Mouse (Mus musculus) CD4-positive, CD25-positive, alpha-beta regulatory T cell, adult 4 months (primary cell): Measurements from ENCODE around the gene Grk6. TPM values are rescaled to one million over a fixed set of nuclear protein-coding genes. Genes with fewer than 3 reads are reported as not detected.

ENCODE experiments used
- ATAC-seq: one replicate; pipeline ENCODE4 v1.8.0; 2017
- polyA plus RNA-seq, 2 experiments: library from polyadenylated mRNA; unstranded; fragments of 100-300 nt; shearing (Covaris generic); gene quantifications; one replicate each; pipeline ENCODE4 v1.2.1; 2017

Gene Grk6
- polyA plus RNA-seq, 2 experiments from 2014 or later, result 26.4 to 36.7 TPM

DNA sequence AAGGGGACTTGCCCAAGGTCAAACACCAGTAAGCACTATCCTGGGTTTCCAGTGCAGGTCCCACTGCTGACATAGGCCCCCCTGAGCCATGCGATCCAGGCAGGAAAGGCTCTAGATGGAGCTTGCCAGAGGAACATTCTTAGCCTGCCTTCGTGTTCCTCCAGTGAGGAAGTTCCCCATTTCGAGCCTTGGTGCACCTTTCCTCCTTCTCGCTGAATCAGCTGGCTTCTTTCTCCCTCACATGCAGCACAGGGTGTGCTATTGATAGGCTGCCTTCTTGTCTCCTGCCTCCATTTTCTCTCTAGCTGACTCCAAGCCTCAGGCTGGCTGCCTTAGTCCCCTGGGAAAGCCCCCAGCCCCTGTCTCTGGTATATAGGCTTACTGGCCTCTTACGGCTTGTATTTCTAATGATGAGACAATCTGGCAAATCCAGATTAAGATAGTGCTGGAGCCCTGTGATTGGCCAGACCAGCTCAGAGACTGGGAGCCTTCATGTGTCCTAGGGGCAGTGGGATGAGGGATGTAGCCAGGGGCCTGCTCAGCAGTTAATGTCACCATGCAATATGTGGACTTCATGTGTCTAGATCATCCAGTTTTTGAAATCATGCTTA is 21.1 kb downstream of the Grk6 start:
- no peak for ATAC-seq

DNA sequence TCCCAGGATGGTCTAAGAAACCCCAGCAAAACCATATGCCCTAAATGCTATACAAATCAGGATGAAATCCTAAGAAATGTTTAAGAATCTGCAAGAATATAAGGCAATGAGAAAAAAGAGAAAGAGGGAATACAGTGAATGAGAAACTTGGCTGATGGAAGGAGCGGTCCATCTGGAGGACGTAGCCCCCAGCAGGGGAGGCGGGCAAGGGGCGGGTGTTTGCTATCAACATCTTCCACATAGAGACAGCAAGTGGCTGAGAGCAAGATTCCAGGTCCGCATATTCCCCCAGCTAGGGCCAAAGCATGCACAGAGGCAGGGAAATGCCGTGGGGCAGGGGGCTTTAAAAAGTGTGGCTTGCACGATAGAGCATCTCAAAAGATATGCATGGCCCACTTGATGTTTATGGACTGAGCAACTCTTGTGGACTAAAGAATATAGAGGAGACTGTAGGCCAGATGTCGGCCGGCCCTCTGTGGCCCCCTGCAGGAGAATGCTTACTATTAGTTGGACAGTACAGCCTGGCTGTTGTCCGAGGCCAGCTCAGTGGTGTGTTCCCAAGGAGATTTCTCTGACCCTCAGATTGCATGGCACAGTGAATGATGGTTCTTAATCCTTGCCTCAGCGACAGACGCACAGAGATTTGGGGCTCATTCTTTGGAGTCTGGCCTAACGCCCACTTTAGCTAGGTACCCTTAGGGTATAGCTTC is 24.1 kb downstream of the Grk6 start:
- no peak for ATAC-seq

DNA sequence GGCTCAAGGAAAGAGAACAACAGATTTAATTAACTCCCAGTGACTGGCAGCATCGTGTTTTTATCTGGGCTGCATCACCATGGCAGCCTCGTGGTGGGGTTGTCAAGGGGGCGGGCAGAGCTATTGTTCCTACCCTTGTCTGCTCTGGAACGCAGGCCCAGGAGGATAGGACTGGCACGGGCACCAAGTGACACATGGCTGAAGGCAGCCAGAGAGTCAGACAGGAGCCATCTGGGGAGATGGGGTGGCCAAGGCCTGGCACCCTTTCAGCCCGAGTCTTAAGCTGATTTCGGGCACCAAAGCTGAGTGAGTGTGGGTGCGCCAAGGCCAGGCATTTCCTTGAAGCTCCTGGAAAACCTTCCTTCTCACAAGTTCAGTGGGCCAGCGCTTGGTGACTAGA is 25.5 kb downstream of the Grk6 start:
- ATAC-seq, result no peak

DNA sequence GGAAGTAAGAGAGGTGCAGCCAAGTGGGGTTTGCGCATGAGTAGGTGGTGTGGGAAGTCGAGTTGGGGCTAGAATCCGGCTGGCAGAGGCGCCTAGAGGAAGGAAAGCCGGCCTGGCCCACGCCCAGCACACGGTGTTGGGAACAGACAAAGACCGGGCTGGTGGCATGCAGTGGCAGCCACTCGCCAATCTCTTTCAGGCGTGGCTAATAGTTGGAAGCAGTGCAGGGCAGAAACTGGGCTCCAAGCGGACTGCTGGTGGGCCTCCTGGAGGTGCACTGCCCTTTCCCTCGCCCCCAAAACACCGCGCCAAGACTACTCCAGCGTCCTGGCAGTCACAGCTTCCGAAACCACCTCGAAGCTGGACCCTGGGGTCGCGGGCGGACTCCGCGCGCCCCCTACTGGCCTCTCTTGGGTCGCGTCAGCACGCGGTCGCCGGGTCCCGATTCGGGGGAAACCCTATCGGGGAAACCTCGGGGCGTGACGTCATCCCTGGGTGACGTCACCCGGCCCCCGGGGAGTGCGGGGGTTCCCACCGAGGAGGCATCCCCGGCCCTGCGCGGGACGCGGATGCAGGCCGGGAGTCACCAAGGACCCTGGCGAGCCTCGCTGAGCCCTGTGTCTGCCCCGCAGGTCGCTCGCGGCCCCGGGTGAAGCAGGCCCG is 26.4 kb downstream of the Grk6 start:
- peak; percentile 71 for ATAC-seq

DNA sequence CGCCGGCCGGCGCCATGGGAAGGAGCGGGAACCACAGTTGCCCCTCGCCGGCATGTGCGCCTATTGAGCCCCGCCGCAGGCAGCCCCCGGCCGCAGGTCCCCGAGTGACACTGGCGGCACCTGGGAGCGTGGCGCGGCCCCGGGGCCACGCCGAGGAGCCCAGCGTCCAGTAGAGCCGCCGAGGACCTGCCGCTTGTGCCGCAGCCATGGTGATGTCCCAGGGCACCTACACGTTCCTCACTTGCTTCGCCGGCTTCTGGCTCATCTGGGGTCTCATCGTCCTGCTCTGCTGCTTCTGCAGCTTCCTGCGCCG is 26.9 kb downstream of the Grk6 start:
- peak; percentile 12 for ATAC-seq

DNA sequence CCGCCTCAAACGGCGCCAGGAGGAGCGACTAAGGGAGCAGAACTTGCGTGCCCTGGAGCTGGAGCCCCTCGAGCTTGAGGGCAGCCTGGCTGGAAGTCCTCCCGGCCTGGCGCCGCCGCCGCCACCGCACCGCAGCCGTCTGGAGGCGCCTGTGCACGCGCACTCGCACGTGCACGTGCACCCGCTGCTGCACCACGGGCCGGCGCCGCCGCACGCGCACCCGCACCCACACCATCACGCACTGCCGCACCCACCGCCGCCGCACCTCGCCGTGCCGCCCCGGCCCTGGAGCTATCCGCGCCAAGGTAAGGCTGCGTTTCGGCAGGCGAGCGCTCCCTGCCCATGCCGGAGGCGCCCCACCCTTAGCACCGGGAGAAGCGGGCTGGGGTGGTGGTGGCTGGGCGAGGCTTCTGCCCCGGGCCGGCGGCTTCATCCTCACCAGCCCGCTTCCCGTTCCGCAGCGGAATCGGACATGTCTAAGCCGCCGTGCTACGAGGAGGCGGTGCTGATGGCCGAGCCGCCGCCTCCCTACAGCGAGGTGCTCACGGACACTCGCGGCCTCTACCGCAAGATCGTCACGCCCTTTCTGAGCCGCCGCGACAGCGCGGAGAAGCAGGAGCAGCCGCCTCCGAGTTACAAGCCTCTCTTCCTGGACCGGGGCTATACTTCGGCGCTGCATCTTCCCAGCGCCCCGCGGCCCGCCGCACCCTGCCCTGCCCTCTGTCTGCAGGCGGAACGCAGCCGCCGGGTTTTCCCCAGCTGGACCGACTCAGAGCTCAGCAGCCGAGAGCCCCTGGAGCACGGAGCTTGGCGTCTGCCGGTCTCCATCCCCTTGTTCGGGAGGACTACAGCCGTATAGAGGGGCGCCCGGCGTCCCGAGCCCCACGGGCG is 27.5 kb downstream of the Grk6 start:
- peak; percentile 32 for ATAC-seq

DNA sequence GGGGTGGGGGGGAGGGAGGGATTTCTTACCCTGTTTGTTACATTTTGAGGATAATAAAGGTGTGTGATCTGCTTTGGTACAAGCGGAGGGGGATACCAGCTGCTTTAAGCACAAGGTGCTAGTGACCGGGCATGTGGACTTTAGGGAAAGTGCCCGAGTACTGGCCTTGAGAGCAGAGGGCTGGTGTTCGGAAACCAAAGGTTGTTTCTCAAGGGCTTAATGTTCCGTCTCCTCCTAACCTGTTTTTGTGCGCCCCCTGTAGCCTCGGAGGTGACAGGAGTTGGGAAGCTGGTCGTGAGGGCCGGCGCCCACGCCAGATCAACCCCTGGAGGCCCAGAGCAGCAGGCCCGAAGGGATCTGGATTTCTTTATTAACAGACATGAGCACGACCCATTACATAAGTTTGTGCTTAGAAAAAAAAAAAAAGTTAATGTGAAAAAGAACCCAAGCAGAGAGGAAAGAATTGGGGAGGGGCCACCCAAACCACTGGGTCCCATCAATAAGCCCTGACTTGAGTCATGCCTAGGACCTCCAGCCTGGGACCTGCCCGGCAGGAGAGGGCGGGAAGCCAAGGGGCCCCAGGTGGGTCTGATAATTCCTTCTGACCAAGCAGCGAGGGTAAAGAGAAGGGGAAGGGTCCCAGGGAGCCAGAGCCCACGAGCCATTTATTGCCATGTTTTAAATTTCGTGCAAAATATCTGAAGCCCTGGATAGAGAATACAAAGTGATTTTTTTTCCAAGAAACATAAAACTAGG is 28.4 kb downstream of the Grk6 start:
- no peak for ATAC-seq

DNA sequence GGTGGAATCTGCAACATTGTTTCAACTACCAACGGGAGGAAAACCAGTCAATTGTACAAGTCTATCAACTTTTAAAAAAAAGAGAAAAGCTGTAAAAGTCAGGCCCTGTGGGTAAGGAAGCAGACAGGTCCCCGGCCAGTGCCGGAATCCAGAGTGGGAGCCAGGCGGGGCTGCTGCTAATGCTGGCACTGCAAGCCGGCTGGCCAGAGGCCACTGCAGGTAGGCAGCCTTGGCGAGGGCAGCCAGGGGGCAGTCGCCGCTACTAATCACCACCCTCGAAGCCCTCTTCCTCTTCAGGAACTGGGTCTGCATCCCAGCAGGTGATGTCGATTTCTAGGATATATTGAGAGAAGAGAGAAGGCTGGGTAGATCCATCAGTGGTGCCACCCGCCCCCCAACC is 29.1 kb downstream of the Grk6 start:
- no peak for ATAC-seq

DNA sequence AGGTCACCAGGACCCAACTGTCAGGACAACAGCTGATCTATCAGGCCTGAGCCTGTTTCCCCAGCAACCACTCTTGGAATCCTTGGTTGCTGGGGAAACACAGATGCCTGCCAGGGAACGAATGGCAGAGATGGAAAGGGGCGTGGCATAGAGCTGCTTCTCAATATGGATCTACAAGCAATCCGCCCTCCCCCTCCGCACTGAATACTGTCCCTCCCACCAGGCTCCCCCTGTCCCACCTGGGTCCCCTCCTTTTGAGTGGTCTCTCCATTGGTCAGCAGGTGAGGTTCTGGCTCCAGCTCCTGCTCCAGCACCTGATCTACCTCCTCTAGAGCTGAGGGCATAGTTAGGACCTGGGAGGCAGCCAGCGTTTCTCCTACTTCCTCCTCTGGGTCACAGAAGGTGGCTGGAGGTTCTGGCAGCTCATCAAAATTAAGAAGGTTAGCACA is 29.8 kb downstream of the Grk6 start:
- no peak for ATAC-seq

DNA sequence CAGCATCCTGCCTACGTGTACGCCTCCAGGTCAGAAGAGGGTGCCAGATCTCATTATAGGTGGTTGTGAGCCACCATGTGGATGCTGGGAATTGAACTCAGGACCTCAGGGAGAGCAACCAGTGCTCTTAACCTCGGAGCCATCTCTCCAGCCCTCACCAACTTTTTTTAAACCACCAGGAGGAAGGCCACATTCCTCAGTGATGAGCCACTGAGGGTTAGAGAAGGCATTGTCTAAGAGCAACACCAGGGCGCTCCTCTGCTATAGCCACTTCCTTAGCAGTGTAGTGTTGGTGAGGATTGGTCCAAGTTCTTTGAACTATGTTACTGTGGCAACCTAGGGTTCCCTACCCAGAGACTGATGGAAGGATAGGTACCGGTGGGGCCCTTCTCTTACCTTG is 30.9 kb downstream of the Grk6 start:
- no peak for ATAC-seq

DNA sequence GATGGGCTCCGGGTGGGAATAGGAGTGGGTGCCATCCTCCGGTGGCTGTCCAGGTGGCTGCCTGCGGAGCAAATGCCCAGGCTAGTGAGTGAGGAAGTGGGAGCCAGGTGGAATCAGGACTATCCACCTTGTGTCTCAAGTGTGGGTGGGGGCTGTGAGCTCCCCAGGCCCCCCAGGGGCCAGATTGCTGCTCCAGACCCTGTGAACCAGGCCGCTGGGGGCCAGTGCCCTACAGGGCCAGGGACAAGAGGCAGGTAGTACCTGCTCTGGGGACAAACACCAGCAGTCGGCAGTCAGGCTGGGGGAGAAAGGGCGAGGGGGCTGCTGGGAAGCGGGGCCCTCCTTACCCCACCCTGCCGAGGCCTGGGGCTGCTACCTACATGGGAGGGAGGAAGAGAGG is 31.4 kb downstream of the Grk6 start:
- no peak for ATAC-seq

DNA sequence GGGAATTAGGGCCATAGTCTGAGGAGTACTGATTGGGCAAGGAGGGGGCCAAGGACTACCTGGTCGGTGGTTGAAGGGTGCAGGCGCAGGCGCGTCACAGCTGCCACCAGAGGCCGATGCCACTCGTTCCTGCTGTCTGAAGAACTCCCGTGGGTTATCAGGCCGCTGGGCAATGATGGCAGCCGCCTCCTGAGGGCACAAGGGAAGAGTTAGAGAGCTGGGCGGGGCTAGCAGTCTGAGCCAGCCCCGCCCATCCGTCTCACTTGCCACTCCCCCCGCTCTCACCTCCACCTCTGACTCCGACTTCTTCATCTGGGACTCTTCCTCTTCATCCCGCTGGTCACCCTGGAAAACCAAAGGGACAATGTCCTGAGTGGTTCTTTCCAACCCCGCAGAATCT is 32.6 kb downstream of the Grk6 start:
- no peak for ATAC-seq

DNA sequence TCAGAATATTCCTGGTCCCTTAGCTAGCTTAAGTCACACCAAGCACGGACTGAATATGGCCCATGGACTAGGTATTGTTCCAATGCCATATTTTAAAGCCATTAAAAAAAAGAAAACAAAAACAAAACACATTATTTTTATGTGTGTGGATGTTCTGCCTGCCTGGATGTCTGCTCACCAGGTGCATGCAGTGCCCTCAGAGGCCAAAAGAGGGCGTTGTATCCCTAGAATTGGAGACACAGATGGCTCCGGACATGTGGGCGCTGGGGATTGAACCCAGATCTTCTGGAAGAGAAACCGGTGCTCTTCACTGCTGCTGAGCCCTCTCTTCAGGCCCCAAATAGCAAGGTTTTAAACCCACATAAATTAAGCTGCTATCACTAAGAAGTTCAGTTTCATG is 33.2 kb downstream of the Grk6 start:
- no peak for ATAC-seq

DNA sequence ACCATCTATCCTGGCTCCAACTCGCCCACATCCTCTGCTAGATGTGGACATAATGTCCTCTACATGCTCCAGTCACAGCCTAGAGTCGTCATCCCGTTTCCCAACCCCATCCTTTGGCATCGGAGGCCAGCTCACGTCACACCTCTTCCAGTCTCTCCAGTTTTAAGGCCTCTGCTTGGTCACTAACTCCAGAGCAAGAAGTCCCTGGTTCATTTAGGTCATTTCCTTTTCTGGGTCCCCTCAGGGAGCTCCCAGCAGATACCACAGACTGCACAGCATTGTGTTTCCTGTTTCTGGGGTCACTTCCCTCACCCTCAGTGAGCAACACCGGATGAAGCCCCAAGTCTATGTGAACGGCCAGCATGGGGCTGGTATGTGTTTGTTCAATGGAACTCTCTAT is 34.1 kb downstream of the Grk6 start:
- ATAC-seq, result peak; percentile 56

DNA sequence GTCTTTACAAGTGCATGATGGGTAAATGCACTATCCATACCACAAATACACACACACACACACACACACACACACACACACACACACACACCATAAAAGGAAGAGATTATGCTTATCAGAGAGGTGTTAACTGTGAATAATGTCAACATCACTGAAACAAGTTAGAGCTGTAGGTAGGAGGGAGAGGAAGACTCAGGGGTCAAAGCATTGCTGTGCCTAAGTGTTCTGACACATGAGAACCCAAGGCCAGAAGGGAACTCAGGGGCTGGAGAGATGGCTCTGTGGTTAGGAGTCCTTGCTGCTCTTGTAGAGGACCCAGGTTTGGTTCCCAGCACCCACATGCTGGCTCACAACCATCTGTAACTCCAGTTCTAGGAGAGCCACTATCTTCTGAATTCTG is 35.1 kb downstream of the Grk6 start:
- ATAC-seq, result no peak

DNA sequence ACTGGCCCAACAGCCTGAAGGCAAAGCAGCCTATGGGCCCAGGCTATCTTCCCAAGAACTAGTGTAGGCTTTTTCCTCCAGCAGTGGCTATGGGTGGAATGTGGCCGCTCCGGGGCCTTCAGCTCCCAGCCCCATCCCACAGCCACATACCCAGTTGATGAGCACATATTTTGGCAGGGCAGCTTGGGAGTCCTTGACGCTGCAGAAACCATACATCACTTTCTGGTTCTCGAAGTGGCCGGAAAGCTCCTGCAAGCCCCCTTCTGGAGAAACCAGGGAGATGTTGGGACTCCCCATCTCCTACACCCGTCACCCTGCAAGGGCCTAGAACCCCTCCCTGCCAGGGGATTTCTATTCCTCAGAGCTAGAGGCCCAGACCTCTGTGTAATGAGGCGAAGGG is 37.7 kb downstream of the Grk6 start:
- ATAC-seq, result no peak

DNA sequence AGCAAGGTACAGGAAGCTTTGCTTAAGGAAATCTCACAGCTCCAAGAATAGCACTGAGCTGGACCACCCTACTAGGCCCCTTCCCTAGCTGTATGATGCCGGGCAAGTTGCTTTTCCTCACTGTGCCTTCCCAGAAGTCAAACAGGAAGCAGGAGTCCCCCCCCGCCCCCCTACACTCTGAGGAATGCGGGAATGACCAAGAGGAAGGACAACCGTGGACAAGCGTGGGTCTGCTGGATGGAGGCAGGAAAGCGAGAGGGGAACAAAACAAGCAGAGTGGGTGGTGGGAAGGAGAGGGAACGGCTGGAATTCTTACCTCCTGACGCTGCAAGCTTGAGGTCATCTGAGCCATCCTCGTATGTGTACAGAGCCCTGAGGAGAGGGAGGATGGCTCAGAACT is 38.2 kb downstream of the Grk6 start:
- ATAC-seq, result no peak

DNA sequence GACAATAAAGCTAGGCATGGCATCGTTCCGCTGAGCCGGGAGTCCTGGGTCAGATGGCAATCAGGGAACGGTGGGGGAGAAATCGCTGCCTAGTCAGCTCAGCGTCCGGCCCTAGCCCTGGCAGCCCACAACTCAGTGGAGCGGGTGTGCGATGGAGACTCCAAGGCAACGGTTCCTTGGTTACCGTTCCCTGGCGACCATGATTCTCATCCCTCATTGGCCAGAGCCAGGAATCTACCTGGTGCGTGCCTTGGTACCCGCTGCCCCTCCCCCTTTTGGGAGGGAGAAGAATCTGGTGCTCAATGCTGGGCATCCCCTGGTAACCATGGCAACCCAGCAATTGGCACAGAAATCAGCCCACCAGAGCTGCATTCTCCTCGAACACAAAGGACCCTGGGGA is 38.7 kb downstream of the Grk6 start:
- no peak for ATAC-seq

DNA sequence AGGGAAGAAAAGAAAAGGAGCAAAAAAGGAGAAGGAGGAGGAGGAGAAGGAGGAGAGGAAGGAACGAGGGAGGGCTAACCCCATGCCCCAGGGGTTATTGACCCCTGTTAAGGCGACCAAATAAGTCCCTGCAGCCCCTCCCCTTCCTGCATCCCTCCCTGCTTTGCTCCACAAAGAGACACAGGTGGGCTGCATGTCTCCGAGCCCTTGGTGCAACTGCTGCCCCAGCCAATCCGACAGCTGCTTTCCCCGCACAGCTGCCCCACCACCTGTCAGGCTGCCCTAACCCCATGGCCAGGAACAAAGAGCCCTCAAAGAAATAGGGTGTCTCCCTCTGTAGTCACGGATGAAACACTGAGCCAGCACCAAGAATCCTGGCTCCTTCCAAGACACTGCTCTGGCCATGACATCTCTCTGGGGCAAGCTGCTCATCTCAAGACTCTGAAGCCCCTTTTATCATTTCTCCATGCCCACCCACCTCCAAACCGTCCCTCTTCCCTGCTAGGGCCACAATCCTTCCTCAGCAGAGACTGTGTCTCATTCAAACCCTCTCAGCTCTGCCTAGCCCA is 39.7 kb downstream of the Grk6 start:
- no peak for ATAC-seq

DNA sequence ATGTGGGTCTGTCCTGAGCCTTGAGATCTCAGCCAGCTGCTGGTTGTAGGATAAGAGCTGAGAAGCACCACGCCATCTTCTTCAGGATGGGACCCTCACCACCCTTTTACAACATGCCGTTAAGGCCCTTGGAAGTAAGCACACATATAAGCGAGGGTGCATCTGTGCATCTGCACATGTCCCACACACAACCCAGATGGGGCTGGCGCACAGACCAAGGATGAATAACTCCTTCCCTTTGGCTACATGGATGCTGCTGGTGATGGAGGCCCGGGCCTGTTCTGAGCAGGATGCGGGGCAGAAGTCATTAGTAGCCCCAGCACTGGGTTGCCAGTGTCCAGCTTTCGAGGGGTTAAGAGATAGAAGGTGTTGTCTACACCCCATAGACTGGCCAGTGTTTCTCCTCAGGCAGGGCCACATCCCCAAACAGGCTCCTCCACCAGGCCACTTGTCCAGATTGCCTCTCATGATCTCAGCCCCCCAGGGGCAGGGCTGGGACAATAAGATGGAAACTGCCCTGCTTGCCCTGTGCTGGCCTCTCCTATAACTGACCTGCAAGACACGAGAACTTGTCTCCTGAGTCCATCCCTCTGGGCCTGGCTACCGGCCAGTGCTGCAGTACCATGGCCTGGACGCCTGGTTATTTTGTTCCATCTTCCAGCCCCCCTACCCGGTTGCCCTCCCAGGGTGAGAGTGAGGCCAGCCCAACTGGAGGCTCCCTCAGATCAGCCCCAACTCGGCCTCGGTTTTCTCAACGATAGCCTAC is 41.3 kb downstream of the Grk6 start:
- no peak for ATAC-seq

DNA sequence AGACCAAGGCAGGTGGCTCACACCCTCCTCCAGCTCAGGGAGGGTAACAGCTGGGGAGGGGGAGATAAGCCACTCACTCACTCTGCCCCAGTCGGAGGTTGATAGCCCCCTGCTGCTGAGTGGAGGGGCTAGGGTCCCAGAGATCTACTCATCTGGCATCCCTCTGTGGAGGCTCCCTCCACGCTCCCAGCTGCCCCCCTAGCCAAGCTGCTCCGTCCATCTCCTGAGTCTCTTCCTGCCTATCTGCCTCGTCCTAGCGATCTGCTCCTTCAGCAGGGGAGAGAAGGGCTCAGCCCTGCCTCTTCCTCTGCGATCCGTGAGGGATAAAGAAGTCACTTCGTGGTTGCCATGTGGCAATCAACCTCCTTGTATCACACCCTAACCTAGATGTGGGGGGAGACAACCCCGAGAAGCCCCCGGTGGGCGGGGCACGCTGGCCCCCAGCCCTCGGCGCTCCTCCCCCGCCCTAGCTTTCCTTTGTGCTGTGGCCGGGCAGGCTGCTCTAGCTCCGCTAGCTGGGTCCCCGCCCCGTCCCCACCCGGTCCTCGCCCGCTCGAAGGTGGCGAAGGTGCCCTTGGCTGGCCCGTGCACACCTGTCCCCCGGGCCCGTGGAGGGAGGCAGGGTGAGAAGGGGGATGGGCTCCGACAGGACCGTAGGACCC is 42.2 kb downstream of the Grk6 start:
- ATAC-seq, result peak; percentile 23
